Mouse (Mus musculus): ENCODE data around the gene AI597479.

DNA sequence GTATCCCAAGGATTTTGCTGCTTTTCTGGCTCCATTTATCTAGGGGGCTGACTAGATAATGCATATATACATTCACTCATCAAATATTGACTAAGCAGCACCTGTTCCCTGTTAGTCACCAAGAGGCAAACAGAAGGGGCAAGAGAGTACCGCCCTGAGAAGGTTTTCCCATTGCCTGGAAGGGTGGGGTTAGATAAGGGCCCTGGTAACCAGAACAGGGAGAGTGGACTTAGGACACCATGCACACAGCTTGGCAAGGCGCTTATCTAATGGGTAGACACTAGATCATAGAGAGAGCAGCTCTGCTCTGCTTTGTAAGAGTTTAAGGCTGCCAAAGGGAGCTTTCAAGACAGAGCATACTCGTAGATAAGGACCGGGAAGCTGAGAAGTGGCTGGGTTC, 54.1 kb downstream of the AI597479 start:
- no peak for TF ChIP-seq CTCF (IDR thresholded peaks at IDR 0.05; ENCODE audit: borderline replicate concordance, control insufficient read depth, extremely low read depth, insufficient read depth, low read length, poor library complexity)
- TF ChIP-seq POLR2A (IDR thresholded peaks at IDR 0.05; ENCODE audit: control insufficient read depth, extremely low read depth, insufficient read depth, low read length, poor library complexity), result no peak

Data from thymus, adult 2 months (tissue).